Mouse (Mus musculus): ENCODE data around the gene Acvr2a. TPM values are rescaled to one million over a fixed set of nuclear protein-coding genes. Genes with fewer than 3 reads are reported as not detected.

Gene Acvr2a
- total and polyA plus RNA-seq, 3 experiments, result 0.89 to 2.9 (median 2.2) TPM

DNA sequence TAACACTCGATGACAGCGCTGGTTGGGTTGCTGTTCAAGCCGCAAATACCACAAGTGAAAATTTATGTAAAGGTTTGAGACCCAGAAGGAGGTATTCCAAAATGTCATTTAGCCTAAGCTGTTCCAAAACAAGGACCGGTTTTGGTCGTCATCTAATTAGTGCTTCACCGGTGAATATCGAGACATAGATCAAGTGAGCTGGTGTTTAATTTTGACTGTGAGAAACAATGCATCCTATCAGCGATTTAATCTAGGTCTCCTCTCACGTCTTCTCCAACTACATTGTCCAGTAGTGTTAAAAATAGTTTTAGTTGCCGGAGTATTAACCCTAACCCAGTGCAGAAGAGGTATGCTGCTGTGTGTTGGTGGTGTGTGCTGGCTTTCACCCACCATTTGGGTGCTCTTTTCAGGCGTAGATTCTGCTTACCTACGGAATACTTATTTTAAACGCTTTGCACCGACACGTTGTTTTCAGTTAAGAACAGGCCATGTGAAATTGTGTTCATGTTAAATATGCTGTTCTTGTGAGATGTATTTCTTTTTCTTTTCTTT is 1.2 kb downstream of the Acvr2a start:
- dilution Hi-C loops (cut with MboI; ENCODE audit: extremely low pct_ligation_motif_present, extremely low pct_unique_long_range_greater_than_20kb, low sequenced_read_pairs) (no loop called here), in situ Hi-C loops (cut with MboI; ENCODE audit: low pct_ligation_motif_present, low pct_unique_long_range_greater_than_20kb, low sequenced_read_pairs) (no loop called here)
- peak overlapping the region; percentile 79 for H3K9ac ChIP-seq (ENCODE audit: insufficient read depth, low read depth)
- peaks cover 0 to 21% of the 10 kb centered on the region in 2 experiments; a peak in 2 of 4 replicates for H3K4me1 ChIP-seq (ENCODE audit: control insufficient read depth in 1 of 2, insufficient read depth in 2 of 2)
- no peaks in the 10 kb centered on the region for H3K36me3 ChIP-seq (replicated peaks in 1 of 2; ENCODE audit: control insufficient read depth in 1 of 2, insufficient read depth in 1 of 2, low read length in 1 of 2)
- H3K4me2 ChIP-seq (ENCODE audit: insufficient read depth, low read depth, poor library complexity, severe bottlenecking), result peak overlapping the region; percentile 70
- DNase-seq (ENCODE audit: extremely low read depth), result no peak
- H3K27ac ChIP-seq (ENCODE audit: insufficient read depth, low read depth), result no peak overlapping the region
- no peak for TF ChIP-seq BHLHE40 (IDR thresholded peaks at IDR 0.05; ENCODE audit: low read depth, low read length)
- no peak for TF ChIP-seq JUN (IDR thresholded peaks at IDR 0.05; ENCODE audit: insufficient read depth, low read depth, low read length)
- no peak for TF ChIP-seq MAX (IDR thresholded peaks at IDR 0.05; ENCODE audit: low read length)
- TF ChIP-seq NRF1 (IDR thresholded peaks at IDR 0.05; ENCODE audit: low read depth, low read length), result no peak
- peak; percentile 30; the same call in 1 of the 2 replicates for TF ChIP-seq MXI1 (IDR thresholded peaks at IDR 0.05; ENCODE audit: low read depth, low read length)
- TF ChIP-seq HCFC1 (IDR thresholded peaks at IDR 0.05; ENCODE audit: low read depth, low read length), result no peak
- TF ChIP-seq SIN3A (IDR thresholded peaks at IDR 0.05; ENCODE audit: low read length), result peak; percentile 46; the same call in 1 of the 2 replicates
- TF ChIP-seq UBTF (IDR thresholded peaks at IDR 0.05; ENCODE audit: low read depth, low read length), result no peak
- no peak for TF ChIP-seq ZKSCAN1 (IDR thresholded peaks at IDR 0.05; ENCODE audit: borderline replicate concordance, low read depth, low read length)
- no peak for TF ChIP-seq RAD21 (IDR thresholded peaks at IDR 0.05; ENCODE audit: low read depth, low read length)
- TF ChIP-seq E2F4 (IDR thresholded peaks at IDR 0.05; ENCODE audit: insufficient replicate concordance, low read depth, low read length), result no peak
- no peak for TF ChIP-seq PAX5 (IDR thresholded peaks at IDR 0.05; ENCODE audit: low read length)
- H3K4me3 ChIP-seq (replicated peaks in 1 of 3; ENCODE audit: low read depth in 2 of 3, low read length in 2 of 3, poor library complexity in 1 of 3), result peak overlapping the region; percentile 75 to 78 (median 75)
- H3K9me3 ChIP-seq (replicated peaks; ENCODE audit: low read length), result no peaks in the 10 kb centered on the region
- H3K79me2 ChIP-seq (replicated peaks; ENCODE audit: control insufficient read depth, extremely low read depth, insufficient read depth, poor library complexity, severe bottlenecking), result no peaks in the 10 kb centered on the region
- no peaks in the 10 kb centered on the region for H3K27me3 ChIP-seq (replicated peaks)

DNA sequence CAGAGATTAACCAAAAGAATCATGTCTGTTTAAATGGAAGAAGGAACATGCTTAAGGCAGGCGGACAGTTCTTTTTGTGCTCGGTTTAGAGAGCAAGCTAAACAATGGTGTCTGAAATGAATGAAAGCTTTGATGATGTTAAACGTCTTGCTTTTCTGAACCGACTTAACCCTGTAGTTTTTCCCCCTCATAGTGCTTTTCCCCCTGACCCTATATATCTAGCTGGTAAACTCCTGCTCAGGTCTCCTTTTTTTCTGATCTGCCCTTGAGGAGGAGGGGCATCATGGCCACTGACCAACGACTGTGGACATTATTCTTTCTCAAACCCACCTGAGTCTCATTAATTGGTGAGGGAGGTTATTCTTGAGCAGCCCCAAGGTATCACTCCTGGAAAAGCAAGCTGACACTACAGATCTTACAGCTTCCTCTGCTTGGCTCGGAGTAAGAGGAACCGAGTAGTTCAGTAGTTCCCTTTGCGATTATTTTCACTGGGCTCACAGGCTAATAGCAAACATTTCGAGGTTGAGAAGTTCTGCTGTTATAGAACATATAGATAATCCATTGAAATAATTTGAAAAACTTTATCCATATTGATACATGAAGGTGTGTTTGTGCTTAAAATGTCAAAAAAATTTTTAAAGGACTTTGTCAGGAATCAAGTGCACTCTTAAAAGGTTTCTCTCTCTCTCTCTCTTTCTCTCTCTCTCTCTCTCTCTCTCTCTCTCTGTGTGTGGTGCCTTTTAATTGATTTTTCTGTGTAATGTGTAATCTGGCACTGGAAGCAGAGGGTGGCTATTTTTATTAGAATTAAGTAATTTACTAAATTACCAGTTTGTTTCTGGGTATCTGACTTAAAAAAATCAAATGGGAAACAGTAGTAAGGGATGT is 2.5 kb downstream of the Acvr2a start:
- Histone ChIP-seq H3K27me3 (replicated peaks) (no peaks in the 10 kb centered on the region), H3K9me3 (replicated peaks; ENCODE audit: low read length) (no peaks in the 10 kb centered on the region), H3K79me2 (replicated peaks; ENCODE audit: control insufficient read depth, extremely low read depth, insufficient read depth, poor library complexity, severe bottlenecking) (no peaks in the 10 kb centered on the region), H3K9ac (ENCODE audit: insufficient read depth, low read depth) (no peak overlapping the region; the same call in 1 of the 2 replicates), H3K27ac (ENCODE audit: insufficient read depth, low read depth) (no peak overlapping the region), H3K36me3 (replicated peaks in 1 of 2; ENCODE audit: control insufficient read depth in 1 of 2, insufficient read depth in 1 of 2, low read length in 1 of 2) (no peaks in the 10 kb centered on the region), H3K4me3 (replicated peaks in 1 of 3; ENCODE audit: low read depth in 2 of 3, low read length in 2 of 3, poor library complexity in 1 of 3) (peak overlapping the region in 1 of 3 experiments; percentile 20), H3K4me2 (ENCODE audit: insufficient read depth, low read depth, poor library complexity, severe bottlenecking) (peak overlapping the region; percentile 98), H3K4me1 (ENCODE audit: control insufficient read depth in 1 of 2, insufficient read depth in 2 of 2) (peaks cover 0 to 21% of the 10 kb centered on the region in 2 experiments; a peak in 2 of 4 replicates)
- dilution Hi-C loops (cut with MboI; ENCODE audit: extremely low pct_ligation_motif_present, extremely low pct_unique_long_range_greater_than_20kb, low sequenced_read_pairs), result no loop called here
- TF ChIP-seq POLR2A (IDR thresholded peaks at IDR 0.05; ENCODE audit: low read depth, low read length), result no peak
- TF ChIP-seq CHD2 (IDR thresholded peaks at IDR 0.05; ENCODE audit: low read length), result no peak
- TF ChIP-seq SIN3A (IDR thresholded peaks at IDR 0.05; ENCODE audit: low read length), result no peak
- no peak for TF ChIP-seq MAFK (IDR thresholded peaks at IDR 0.05; ENCODE audit: insufficient replicate concordance, low read length)
- no peak for TF ChIP-seq MXI1 (IDR thresholded peaks at IDR 0.05; ENCODE audit: low read depth, low read length)
- no peak for TF ChIP-seq ETS1 (conservative IDR thresholded peaks at IDR 0.05; ENCODE audit: low read depth, low read length)
- TF ChIP-seq MAZ (IDR thresholded peaks at IDR 0.05; ENCODE audit: low read depth, low read length), result no peak
- no peak for TF ChIP-seq KAT2A (IDR thresholded peaks at IDR 0.05; ENCODE audit: insufficient replicate concordance, low read length)
- TF ChIP-seq UBTF (IDR thresholded peaks at IDR 0.05; ENCODE audit: low read depth, low read length), result no peak
- TF ChIP-seq MAX (IDR thresholded peaks at IDR 0.05; ENCODE audit: low read length), result no peak
- no peak for TF ChIP-seq ZMIZ1 (IDR thresholded peaks at IDR 0.05; ENCODE audit: low read depth, low read length)
- no peak for TF ChIP-seq USF2 (conservative IDR thresholded peaks at IDR 0.05; ENCODE audit: low read depth, low read length)
- no peak for TF ChIP-seq POLR2AphosphoS2 (IDR thresholded peaks at IDR 0.05; ENCODE audit: low read depth, low read length)
- no peak for TF ChIP-seq ZC3H11A (IDR thresholded peaks at IDR 0.05; ENCODE audit: low read depth, low read length)
- TF ChIP-seq ELF1 (IDR thresholded peaks at IDR 0.05; ENCODE audit: low read depth, low read length), result no peak
- TF ChIP-seq SMC3 (IDR thresholded peaks at IDR 0.05; ENCODE audit: low read depth, low read length), result no peak
- TF ChIP-seq GABPA (IDR thresholded peaks at IDR 0.05; ENCODE audit: insufficient replicate concordance, low read depth, low read length), result no peak
- in situ Hi-C loops (cut with MboI; ENCODE audit: low pct_ligation_motif_present, low pct_unique_long_range_greater_than_20kb, low sequenced_read_pairs), result no loop called here
- DNase-seq (ENCODE audit: extremely low read depth), result peak; percentile 13

Data from CH12.LX (cell line).